Mouse (Mus musculus) regulatory T cell (primary cell): ENCODE results near the gene Gabpb2.

Experiments used
- in situ Hi-C: fragments of 300-600 bp; cut with MboI, MseI; formaldehyde crosslinking; loops from one replicate; pipeline ENCODE4 v1.15.1; 2025; ENCODE audit warnings: high pct_unique_total_duplicates

Gabpb2 gene

GRCm38 (mm10) chr3:95217255-95218134 lies at the start of gene Gabpb2:
TSS of gene Gabpb2 (minus strand) at chr3:95217916.
- in situ Hi-C loops: no loop called here

GRCm38 (mm10) chr3:95266052-95266451 lies 48.3 kb upstream of the Gabpb2 start:
- in situ Hi-C loops: loop anchor here (10.0 to 25.0 kb wide), 2 partner anchors 751 to 1329 kb away; partner anchors contain the start of gene Gm9117

GRCm38 (mm10) chr3:95264724-95265123 lies 47.0 kb upstream of the Gabpb2 start:
- in situ Hi-C loops: loop anchor here (10.0 to 25.0 kb wide), 2 partner anchors 750 to 1327 kb away; partner anchors contain the start of gene Gm9117

GRCm38 (mm10) chr3:95263089-95263739 lies 45.5 kb upstream of the Gabpb2 start:
- in situ Hi-C loops: loop anchor here (10.0 to 25.0 kb wide), 2 partner anchors 748 to 1326 kb away; partner anchors contain the start of gene Gm9117

GRCm38 (mm10) chr3:95261975-95262374 lies 44.3 kb upstream of the Gabpb2 start:
- in situ Hi-C loops: loop anchor here (10.0 to 25.0 kb wide), 2 partner anchors 747 to 1325 kb away; partner anchors contain the start of gene Gm9117

GRCm38 (mm10) chr3:95256931-95257330 lies 39.2 kb upstream of the Gabpb2 start:
- in situ Hi-C loops: loop anchor here (25.0 kb wide), 1 partner anchor 1320 kb away; the partner anchor contains the start of gene Gm9117

GRCm38 (mm10) chr3:95250783-95251424 lies 33.2 kb upstream of the Gabpb2 start, which contains the start of gene Bnipl:
TSS of gene Bnipl (minus strand) at chr3:95251193.
- in situ Hi-C loops: loop anchor here (25.0 kb wide), 1 partner anchor 1314 kb away; the partner anchor contains the start of gene Gm9117

- in situ Hi-C loops: loop anchor here (25.0 kb wide), 1 partner anchor 1313 kb away; the partner anchor contains the start of gene Gm9117
These were observed 32.6 kb upstream of the Gabpb2 start for GRCm38 (mm10) chr3:95250361-95250760.

GRCm38 (mm10) chr3:95247660-95248336 lies 30.1 kb upstream of the Gabpb2 start:
- in situ Hi-C loops: no loop called here

- in situ Hi-C loops: no loop called here
These were observed 28.9 kb upstream of the Gabpb2 start for GRCm38 (mm10) chr3:95246465-95247231.

GRCm38 (mm10) chr3:95243086-95243485 lies 25.4 kb upstream of the Gabpb2 start:
- in situ Hi-C loops: no loop called here

- in situ Hi-C loops: no loop called here
These were observed 23.8 kb upstream of the Gabpb2 start, which contains the start of gene Gm128 for GRCm38 (mm10) chr3:95241498-95241897. TSS of gene Gm128 (minus strand) at chr3:95241598.

GRCm38 (mm10) chr3:95240900-95241299 lies 23.2 kb upstream of the Gabpb2 start:
- in situ Hi-C loops: no loop called here

GRCm38 (mm10) chr3:95239971-95240370 lies 22.3 kb upstream of the Gabpb2 start:
- in situ Hi-C loops: no loop called here

- in situ Hi-C loops: no loop called here
These were observed 21.3 kb upstream of the Gabpb2 start for GRCm38 (mm10) chr3:95239022-95239421.

- in situ Hi-C loops: no loop called here
These were observed 19.9 kb upstream of the Gabpb2 start for GRCm38 (mm10) chr3:95237541-95238099.

- in situ Hi-C loops: no loop called here
These were observed 17.9 kb upstream of the Gabpb2 start for GRCm38 (mm10) chr3:95235386-95236301.

GRCm38 (mm10) chr3:95233303-95233980 lies 15.7 kb upstream of the Gabpb2 start:
- in situ Hi-C loops: no loop called here
